Mouse (Mus musculus) forebrain, embryonic 11.5 days (tissue): ENCODE results near the gene Gimap3. TPM values are rescaled to one million over a fixed set of nuclear protein-coding genes. Genes with fewer than 3 reads are reported as not detected.

ENCODE experiments used
- ATAC-seq: fragments of 200-750 bp; cut with Nextera tagmentation; replicated peaks from 2 replicates; pipeline ENCODE4 v1.8.0; 2017; ENCODE audit warnings: moderate TSS enrichment; ENCODE audit not compliant: low FRiP score
- DNase-seq: peaks from one replicate; pipeline ENCODE4 v3.0.0-alpha.2; 2017; ENCODE audit warnings: low spot score
- H3K27ac ChIP-seq: fragments of 300-500 bp; sonication (generic); 2 replicates; pipeline ENCODE4 v1.5.1; 2014; ENCODE audit warnings: low read depth, low read length
- H3K27me3 ChIP-seq: fragments of 300-500 bp; sonication (generic); 2 replicates; pipeline ENCODE4 v1.6.1; 2014; ENCODE audit warnings: mild to moderate bottlenecking, low read length, mixed read lengths; ENCODE audit not compliant: control insufficient read depth, insufficient read depth
- H3K36me3 ChIP-seq: fragments of 300-500 bp; sonication (generic); 2 replicates; pipeline ENCODE4 v1.6.1; 2014; ENCODE audit warnings: mild to moderate bottlenecking, low read length, moderate library complexity, mixed read lengths; ENCODE audit not compliant: control insufficient read depth, insufficient read depth
- H3K4me1 ChIP-seq: fragments of 300-500 bp; sonication (generic); replicated peaks from 2 replicates; pipeline ENCODE4 v1.6.1; 2014; ENCODE audit warnings: low read length, mixed read lengths; ENCODE audit not compliant: control insufficient read depth, insufficient read depth
- H3K4me2 ChIP-seq: fragments of 300-500 bp; sonication (generic); 2 replicates; pipeline ENCODE4 v1.6.1; 2014; ENCODE audit warnings: low read depth, mild to moderate bottlenecking, low read length, moderate library complexity, mixed read lengths; ENCODE audit not compliant: severe bottlenecking
- H3K4me3 ChIP-seq: fragments of 300-500 bp; sonication (generic); 2 replicates; pipeline ENCODE4 v1.5.1; 2014; ENCODE audit warnings: low read depth, low read length
- H3K9ac ChIP-seq: fragments of 300-500 bp; sonication (generic); 2 replicates; pipeline ENCODE4 v1.6.1; 2014; ENCODE audit warnings: low read length
- H3K9me3 ChIP-seq: fragments of 300-500 bp; sonication (generic); 2 replicates; pipeline ENCODE4 v1.6.1; 2016; ENCODE audit warnings: low read length, mixed read lengths; ENCODE audit not compliant: control insufficient read depth
- WGBS: fragments of 180-500 bp; shearing (Covaris S2); extraction: QIAGEN DNeasy Blood & Tissue Kit; methylation state at CpG from one replicate; pipeline ENCODE4 v1.1.7; 2014; 5-methylcytosine and 5-hydroxymethylcytosine counted together
- polyA plus RNA-seq: library from polyadenylated mRNA; unstranded; fragments of >200 nt; fragmentation: Nextera tagmentation; extraction: Ambion mirVana; gene quantifications from 2 replicates; pipeline ENCODE4 v1.2.1, GENCODE M21; 2014

The Gimap3 gene
- polyA plus RNA-seq, 1 experiment from 2014 or later = not detected

- Histone ChIP-seq H3K4me2 (no peak overlapping the region), H3K9me3 (no peaks in the 10 kb centered on the region), H3K4me3 (no peak overlapping the region), H3K9ac (no peak overlapping the region), H3K4me1 (no peaks in the 10 kb centered on the region), H3K27ac (no peak overlapping the region), H3K36me3 (no peaks in the 10 kb centered on the region), H3K27me3 (no peaks in the 10 kb centered on the region)
- DNase-seq (no peak), ATAC-seq (no peak)
- 92% methylated on average over 2 of the region's 2 CpGs for WGBS
Observed at GRCm38 (mm10) chr6:48785601-48786000, 14.9 kb upstream of the Gimap3 start.

- Histone ChIP-seq H3K27ac (no peak overlapping the region), H3K9me3 (no peaks in the 10 kb centered on the region), H3K4me2 (no peak overlapping the region), H3K4me3 (no peak overlapping the region), H3K27me3 (no peaks in the 10 kb centered on the region), H3K9ac (no peak overlapping the region), H3K4me1 (no peaks in the 10 kb centered on the region), H3K36me3 (no peaks in the 10 kb centered on the region)
- WGBS = 78% methylated on average over 1 of the region's 1 CpGs
- ATAC-seq = no peak
- no peak for DNase-seq
Observed at GRCm38 (mm10) chr6:48785189-48785588, 14.5 kb upstream of the Gimap3 start.

- H3K9me3 ChIP-seq = no peaks in the 10 kb centered on the region
- WGBS = 89% methylated on average over 1 of the region's 1 CpGs
- no peak overlapping the region for H3K4me2 ChIP-seq
- DNase-seq (no peak), ATAC-seq (no peak)
- H3K27me3 ChIP-seq = no peaks in the 10 kb centered on the region
- no peaks in the 10 kb centered on the region for H3K36me3 ChIP-seq
- no peak overlapping the region for H3K4me3 ChIP-seq
- H3K27ac ChIP-seq = no peak overlapping the region
- no peaks in the 10 kb centered on the region for H3K4me1 ChIP-seq
- H3K9ac ChIP-seq = no peak overlapping the region
Observed at GRCm38 (mm10) chr6:48784406-48784805, 13.8 kb upstream of the Gimap3 start.

GRCm38 (mm10) chr6:48772030-48772429 lies 1.4 kb upstream of the Gimap3 start:
- Histone ChIP-seq H3K9ac (no peak overlapping the region), H3K36me3 (no peaks in the 10 kb centered on the region), H3K4me2 (no peak overlapping the region), H3K27ac (no peak overlapping the region), H3K4me1 (no peaks in the 10 kb centered on the region), H3K27me3 (no peaks in the 10 kb centered on the region), H3K4me3 (no peak overlapping the region), H3K9me3 (no peaks in the 10 kb centered on the region)
- WGBS = 12% methylated on average over 8 of the region's 8 CpGs
- DNase-seq = peak; percentile 86
- ATAC-seq = 0 out of 2 replicates have a peak, but pooled peaks have one; percentile 39

GRCm38 (mm10) chr6:48768933-48769332 lies 1.7 kb downstream of the Gimap3 start:
- H3K4me3 ChIP-seq = no peak overlapping the region
- no peak overlapping the region for H3K4me2 ChIP-seq
- no peaks in the 10 kb centered on the region for H3K4me1 ChIP-seq
- H3K27me3 ChIP-seq = no peaks in the 10 kb centered on the region
- no peaks in the 10 kb centered on the region for H3K9me3 ChIP-seq
- no peak overlapping the region for H3K27ac ChIP-seq
- DNase-seq (no peak), ATAC-seq (no peak)
- H3K9ac ChIP-seq = no peak overlapping the region
- no peaks in the 10 kb centered on the region for H3K36me3 ChIP-seq
- 91% methylated on average over 3 of the region's 3 CpGs for WGBS

- Histone ChIP-seq H3K27ac (no peak overlapping the region), H3K9ac (no peak overlapping the region), H3K4me3 (no peak overlapping the region), H3K27me3 (no peaks in the 10 kb centered on the region), H3K4me1 (no peaks in the 10 kb centered on the region), H3K4me2 (no peak overlapping the region), H3K36me3 (no peaks in the 10 kb centered on the region), H3K9me3 (no peaks in the 10 kb centered on the region)
- DNase-seq (no peak), ATAC-seq (no peak)
- 73% methylated on average over 9 of the region's 9 CpGs for WGBS
Observed at GRCm38 (mm10) chr6:48768178-48768869, 2.3 kb downstream of the Gimap3 start.

GRCm38 (mm10) chr6:48764496-48764895 lies 6.2 kb downstream of the Gimap3 start:
- H3K27ac ChIP-seq = no peak overlapping the region
- DNase-seq = no peak
- H3K27me3 ChIP-seq = no peaks in the 10 kb centered on the region
- H3K36me3 ChIP-seq = no peaks in the 10 kb centered on the region
- H3K4me1 ChIP-seq = no peaks in the 10 kb centered on the region
- ATAC-seq = no peak
- no peak overlapping the region for H3K4me2 ChIP-seq
- no peaks in the 10 kb centered on the region for H3K9me3 ChIP-seq
- no peak overlapping the region for H3K9ac ChIP-seq
- 93% methylated on average over 10 of the region's 10 CpGs for WGBS
- H3K4me3 ChIP-seq = no peak overlapping the region

- Histone ChIP-seq H3K27me3 (no peaks in the 10 kb centered on the region), H3K27ac (no peak overlapping the region), H3K9ac (no peak overlapping the region), H3K4me3 (no peak overlapping the region), H3K9me3 (no peaks in the 10 kb centered on the region), H3K4me1 (no peaks in the 10 kb centered on the region), H3K4me2 (no peak overlapping the region), H3K36me3 (no peaks in the 10 kb centered on the region)
- 87% methylated on average over 7 of the region's 7 CpGs for WGBS
- DNase-seq = no peak
- ATAC-seq = no peak
Observed at GRCm38 (mm10) chr6:48763567-48764270, 6.9 kb downstream of the Gimap3 start.
